Mouse (Mus musculus) frontal cortex, adult 2 months (tissue): ENCODE results near the gene Nemp2. TPM values are rescaled to one million over a fixed set of nuclear protein-coding genes. Genes with fewer than 3 reads are reported as not detected.
"Not testable (repeated sequence)": the region's sequence is repeated elsewhere in the genome, so short reads cannot be mapped to it uniquely, and the experiment has no call there.

Experiments
- DNase-seq, 2 experiments: peaks; one replicate each; pipeline ENCODE4 v3.0.0; 2022; ENCODE audit warnings: low spot score in 1 of 2; ENCODE audit errors: extremely low spot score in 1 of 2
- polyA plus RNA-seq: library from polyadenylated mRNA; depleted of rRNA; stranded (reverse); fragments of >200 nt; gene quantifications from 2 replicates; pipeline ENCODE4 v1.2.3, GENCODE M21; 2012; rRNA removed

Gene Nemp2
- polyA plus RNA-seq, 1 experiment, result 12.3 TPM

GRCm38 (mm10) chr1:52652601-52653253 is 22.2 kb downstream of the Nemp2 start:
- DNase-seq, result no peak

GRCm38 (mm10) chr1:52653366-52653765 is 22.9 kb downstream of the Nemp2 start:
- DNase-seq, result no peak

GRCm38 (mm10) chr1:52655153-52655552 is 24.6 kb downstream of the Nemp2 start:
- no peak for DNase-seq

GRCm38 (mm10) chr1:52658160-52658559 is 27.7 kb downstream of the Nemp2 start:
- no peak for DNase-seq

- DNase-seq, result no peak
Observed at GRCm38 (mm10) chr1:52660278-52660677, 29.8 kb downstream of the Nemp2 start.

- no peak for DNase-seq
Observed at GRCm38 (mm10) chr1:52660765-52661164, 30.3 kb downstream of the Nemp2 start.

- DNase-seq, result peak; percentile 33 to 63
Observed at GRCm38 (mm10) chr1:52663228-52663627, 32.7 kb downstream of the Nemp2 start.

- no peak for DNase-seq
Observed at GRCm38 (mm10) chr1:52668743-52669323, 38.3 kb downstream of the Nemp2 start.

- DNase-seq, result no peak
Observed at GRCm38 (mm10) chr1:52669931-52670330, 39.4 kb downstream of the Nemp2 start.

GRCm38 (mm10) chr1:52675561-52676551 is 45.4 kb downstream of the Nemp2 start:
- no peak for DNase-seq

GRCm38 (mm10) chr1:52676621-52677020 is 46.1 kb downstream of the Nemp2 start:
- DNase-seq, result peak in 1 of 2 experiments; percentile 20

- DNase-seq, result no peak
Observed at GRCm38 (mm10) chr1:52683550-52683949, 53.0 kb downstream of the Nemp2 start.

GRCm38 (mm10) chr1:52687636-52688035 is 57.1 kb downstream of the Nemp2 start:
- no peak for DNase-seq

- not testable (repeated sequence) for DNase-seq
Observed at GRCm38 (mm10) chr1:52694456-52694855, 64.0 kb downstream of the Nemp2 start.

Other genes with a start within 250 kb of the Nemp2 start
- gene Nab1, start 130.0 kb upstream of the Nemp2 start, polyA plus RNA-seq, result 18.2 and 23.2 TPM in 2 replicates
- gene Mfsd6, start 96.8 kb downstream of the Nemp2 start, polyA plus RNA-seq, result 37.8 and 42.4 TPM in 2 replicates
- gene Inpp1, start 187.0 kb downstream of the Nemp2 start, polyA plus RNA-seq, result 30.4 and 31.4 TPM in 2 replicates
- 19.1 and 22.0 TPM in 2 replicates for gene Hibch, start 214.2 kb downstream of the Nemp2 start, polyA plus RNA-seq